Mouse (Mus musculus) forebrain, embryonic 10.5 days (tissue): ENCODE data around the gene Trim80. TPM values are rescaled to one million over a fixed set of nuclear protein-coding genes. Genes with fewer than 3 reads are reported as not detected.
"Not testable (repeated sequence)": the region's sequence is repeated elsewhere in the genome, so short reads cannot be mapped to it uniquely, and the experiment has no call there.

ENCODE experiments used
- DNase-seq: peaks from one replicate; pipeline ENCODE4 v3.0.0-alpha.2; 2017; ENCODE audit warnings: low spot score; ENCODE audit errors: extremely low spot score
- H3K27ac ChIP-seq: fragments of 300-500 bp; sonication (generic); 2 replicates; pipeline ENCODE4 v1.5.1; 2016; ENCODE audit warnings: mild to moderate bottlenecking
- H3K27me3 ChIP-seq: fragments of 300-500 bp; sonication (generic); 2 replicates; pipeline ENCODE4 v1.6.1; 2016; ENCODE audit warnings: mild to moderate bottlenecking; ENCODE audit not compliant: poor library complexity, severe bottlenecking
- H3K36me3 ChIP-seq: fragments of 300-500 bp; sonication (generic); replicated peaks from 2 replicates; pipeline ENCODE4 v1.6.1; 2016; ENCODE audit warnings: mild to moderate bottlenecking, moderate library complexity
- H3K4me1 ChIP-seq: fragments of 300-500 bp; sonication (generic); 2 replicates; pipeline ENCODE4 v1.6.1; 2016
- H3K4me3 ChIP-seq: fragments of 300-500 bp; sonication (generic); 2 replicates; pipeline ENCODE4 v1.5.1; 2016; ENCODE audit warnings: mild to moderate bottlenecking, moderate library complexity
- H3K9me3 ChIP-seq: fragments of 300-500 bp; sonication (generic); 2 replicates; pipeline ENCODE4 v1.6.1; 2016; ENCODE audit warnings: mild to moderate bottlenecking, moderate library complexity
- WGBS: fragments of 180-500 bp; shearing (Covaris S2); methylation state at CpG from one replicate; pipeline ENCODE4 v1.1.7; 2016; 5-methylcytosine and 5-hydroxymethylcytosine counted together
- polyA plus RNA-seq: library from polyadenylated mRNA; unstranded; fragments of >200 nt; fragmentation: Nextera tagmentation; extraction: Ambion mirVana; gene quantifications from 2 replicates; pipeline ENCODE4 v1.2.1, GENCODE M21; 2016

The Trim80 gene
- polyA plus RNA-seq, 1 experiment from 2014 or later: 0.19 TPM

DNA sequence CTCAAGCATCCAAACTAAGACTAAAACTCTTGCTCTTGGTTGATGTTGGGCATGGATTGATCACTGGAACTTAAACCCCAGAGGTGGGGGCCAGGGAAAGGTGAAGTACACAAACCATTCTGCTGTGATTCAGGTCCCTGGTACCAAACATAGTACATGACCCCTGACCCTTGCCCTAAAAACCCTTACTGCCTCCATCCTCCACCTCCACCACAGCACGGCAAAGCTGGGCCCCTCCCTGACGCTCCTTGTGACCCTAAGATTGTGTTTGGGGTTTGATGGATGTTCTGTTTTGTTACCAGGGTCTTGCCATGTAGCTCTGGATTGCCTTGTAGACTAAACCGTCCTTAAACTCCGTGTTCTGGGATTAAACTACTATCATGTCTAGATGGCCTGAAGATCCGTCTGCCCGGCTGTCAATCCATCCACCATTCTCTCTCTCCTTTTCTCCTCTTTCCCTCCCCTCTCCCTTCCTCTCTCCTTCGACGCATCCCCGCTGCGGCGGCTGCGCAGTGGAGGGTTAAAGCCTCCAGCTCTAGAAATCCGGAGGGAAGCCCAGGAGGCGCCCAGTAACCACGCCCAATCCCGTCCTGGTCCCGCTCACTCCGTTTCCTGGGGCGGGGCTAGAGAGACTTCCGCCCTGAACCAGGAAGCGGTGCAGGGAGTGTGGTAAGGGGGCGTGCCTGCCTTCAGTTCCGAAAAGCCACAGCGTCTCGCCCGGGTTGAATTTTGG is 34.8 kb downstream of the Trim80 start, which contains the start of gene Armc7:
TSS of gene Armc7 (plus strand) at position 643 of the 733 bp plus-strand sequence.
- Histone ChIP-seq H3K4me1 (peaks cover 56% of the 10 kb centered on the region), H3K27ac (peak within 1 kb of the TSS; percentile 85)

DNA sequence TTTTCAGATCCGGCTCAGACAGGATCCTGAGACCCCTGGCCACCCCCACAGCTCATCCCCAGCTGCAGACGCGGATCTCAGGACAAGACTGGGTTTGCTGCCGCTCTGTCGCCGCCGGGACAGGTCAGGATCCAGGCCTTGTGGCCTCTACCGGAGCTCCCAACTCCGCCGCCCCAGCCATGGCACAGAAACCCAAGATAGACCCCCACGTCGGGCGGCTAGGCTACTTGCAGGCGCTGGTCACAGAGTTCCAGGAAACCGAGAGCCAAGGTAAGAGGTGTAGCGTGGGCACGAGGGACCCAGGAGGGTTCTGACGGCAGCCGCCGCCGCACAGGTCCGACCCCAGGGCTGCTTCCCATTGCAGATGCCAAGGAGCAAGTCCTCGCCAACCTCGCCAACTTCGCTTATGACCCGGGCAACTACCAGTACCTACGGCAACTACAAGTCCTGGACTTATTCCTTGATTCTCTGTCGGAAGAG is 35.5 kb downstream of the Trim80 start:
- no peaks in the 10 kb centered on the region for H3K9me3 ChIP-seq
- H3K27ac ChIP-seq: peak overlapping the region; percentile 85
- peaks cover 56% of the 10 kb centered on the region for H3K4me1 ChIP-seq
- DNase-seq: no peak
- H3K4me3 ChIP-seq: peak overlapping the region; percentile 93
- peaks cover 7% of the 10 kb centered on the region; the same call in 1 of the 2 replicates for H3K36me3 ChIP-seq
- WGBS: 4% methylated on average over 28 of the region's 28 CpGs
- no peaks in the 10 kb centered on the region for H3K27me3 ChIP-seq

More for the DNA sequence above, 34.8 kb downstream of the Trim80 start, which contains the start of gene Armc7:
- DNase-seq: peak; percentile 94
- peaks cover 5% of the 10 kb centered on the region; the same call in 1 of the 2 replicates for H3K36me3 ChIP-seq
- H3K4me3 ChIP-seq: peak within 1 kb of the TSS; percentile 93
- WGBS: 2% methylated on average over 26 of the region's 26 CpGs
- H3K27me3 ChIP-seq: no peaks in the 10 kb centered on the region
- H3K9me3 ChIP-seq: no peaks in the 10 kb centered on the region

DNA sequence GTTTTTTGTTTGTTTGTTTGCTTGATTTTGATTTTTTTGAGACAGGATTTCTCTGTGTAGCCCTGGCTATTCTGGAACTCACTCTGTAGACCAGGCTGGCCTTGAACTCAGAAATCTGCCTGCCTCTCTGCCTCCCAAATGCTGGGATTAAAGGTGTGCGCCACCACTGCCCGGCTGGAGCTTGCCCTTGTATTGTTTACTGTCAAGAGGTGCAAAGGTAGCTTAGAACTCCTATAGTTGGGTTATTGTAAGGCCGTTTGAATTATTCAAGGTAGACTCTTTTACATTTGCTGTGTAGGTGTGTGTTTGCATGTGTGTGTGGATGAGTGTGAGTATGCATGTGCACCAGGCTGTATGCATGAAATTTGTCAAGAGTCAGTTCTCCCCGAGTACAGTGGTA is 36.3 kb downstream of the Trim80 start:
- WGBS: 87% methylated on average over 4 of the region's 4 CpGs
- Histone ChIP-seq H3K4me3 (peak overlapping the region; percentile 93; the same call in 1 of the 2 replicates), H3K4me1 (peaks cover 56% of the 10 kb centered on the region)
- not testable (repeated sequence) for H3K9me3 ChIP-seq, H3K27me3 ChIP-seq, H3K27ac ChIP-seq, H3K36me3 ChIP-seq, DNase-seq

DNA sequence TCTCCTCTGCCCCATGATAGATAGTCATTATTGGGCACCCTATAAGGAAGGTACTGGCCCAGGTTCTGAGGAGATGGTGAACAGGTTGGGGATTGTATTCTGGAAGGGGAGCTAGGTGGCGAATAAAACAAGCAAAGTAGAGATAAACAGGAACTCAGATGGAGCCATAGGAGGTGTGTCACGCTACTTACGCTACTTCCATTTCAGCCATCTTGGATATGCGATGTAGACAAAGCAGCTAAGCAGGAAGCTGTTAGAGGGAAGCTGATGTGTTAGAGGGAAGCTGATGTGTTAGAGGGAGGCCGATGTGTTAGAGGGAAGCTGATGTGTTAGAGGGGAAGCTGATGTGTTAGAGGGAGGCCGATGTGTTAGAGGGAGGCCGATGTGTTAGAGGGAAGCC is 37.0 kb downstream of the Trim80 start:
- not testable (repeated sequence) for H3K4me3 ChIP-seq, H3K27me3 ChIP-seq, H3K36me3 ChIP-seq, H3K9me3 ChIP-seq, H3K27ac ChIP-seq, DNase-seq
- 87% methylated on average over 7 of the region's 7 CpGs for WGBS
- H3K4me1 ChIP-seq: peaks cover 51% of the 10 kb centered on the region

DNA sequence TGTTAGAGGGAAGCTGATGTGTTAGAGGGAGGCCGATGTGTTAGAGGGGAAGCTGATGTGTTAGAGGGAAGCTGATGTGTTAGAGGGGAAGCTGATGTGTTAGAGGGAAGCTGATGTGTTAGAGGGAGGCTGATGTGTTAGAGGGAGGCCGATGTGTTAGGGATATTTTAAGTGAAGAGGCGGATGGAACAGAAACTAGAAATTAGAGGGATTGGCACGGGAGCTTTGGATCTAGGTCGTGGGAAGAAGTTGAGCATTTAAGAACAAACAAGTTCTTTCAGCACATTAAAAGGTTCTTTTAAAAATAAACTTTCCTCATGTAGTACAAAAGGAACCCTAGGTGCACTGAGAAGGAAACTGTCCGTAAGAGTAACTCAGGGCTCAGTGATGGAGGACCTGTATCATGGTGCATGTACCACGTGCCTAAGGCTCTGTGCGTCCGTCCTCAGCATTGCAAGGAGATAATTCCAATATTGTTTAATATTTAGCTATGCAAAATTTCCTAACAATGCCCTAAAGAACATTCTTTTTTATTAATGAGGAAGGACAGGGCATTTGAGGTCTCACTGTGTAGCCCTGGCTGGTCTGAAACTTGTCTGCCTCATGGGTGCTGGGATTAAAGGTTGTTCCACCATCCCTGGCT is 38.1 kb downstream of the Trim80 start:
- 87% methylated on average over 9 of the region's 9 CpGs for WGBS
- H3K27ac ChIP-seq: no peak overlapping the region

DNA sequence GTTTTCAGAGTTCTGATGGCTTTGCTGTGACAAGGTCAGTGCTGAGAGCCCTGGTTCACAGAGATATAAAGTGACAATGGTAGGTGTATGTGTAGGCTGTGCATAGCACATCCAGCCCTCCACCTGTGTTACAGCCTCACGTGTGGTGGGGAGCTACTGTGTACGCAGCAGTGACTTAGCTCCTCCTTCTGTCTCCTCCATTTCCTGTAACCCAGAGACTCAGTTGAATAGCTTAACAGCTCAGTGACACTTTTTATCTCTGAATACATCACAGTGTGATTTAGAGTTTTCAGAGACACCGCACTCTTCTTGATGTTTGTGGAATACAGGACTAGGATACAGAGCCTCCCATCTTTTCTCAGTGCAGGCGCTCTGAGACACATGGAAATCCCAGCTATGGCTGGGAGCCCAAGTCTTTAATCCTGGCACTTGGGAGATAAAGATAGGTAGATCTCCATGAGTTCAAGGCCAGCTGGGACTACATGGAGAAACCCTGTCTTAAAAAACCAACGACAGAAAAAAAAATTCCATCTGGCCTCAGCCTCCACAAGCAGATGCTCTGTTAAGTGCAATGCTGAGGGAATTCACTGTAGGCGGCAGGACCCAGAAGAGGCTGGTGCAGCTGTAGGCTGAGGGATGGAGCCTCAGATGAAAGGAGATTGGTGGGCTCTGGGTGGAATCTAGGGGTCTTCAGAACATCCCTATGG is 41.4 kb downstream of the Trim80 start:
- Histone ChIP-seq H3K9me3 (no peaks in the 10 kb centered on the region), H3K36me3 (peaks cover 7% of the 10 kb centered on the region; the same call in 1 of the 2 replicates), H3K27me3 (no peaks in the 10 kb centered on the region), H3K27ac (no peak overlapping the region), H3K4me3 (no peak overlapping the region), H3K4me1 (peaks cover 38% of the 10 kb centered on the region)
- no peak for DNase-seq
- WGBS: 84% methylated on average over 6 of the region's 6 CpGs

More for the DNA sequence above, 38.1 kb downstream of the Trim80 start:
- DNase-seq: no peak
- no peaks in the 10 kb centered on the region for H3K9me3 ChIP-seq
- no peaks in the 10 kb centered on the region for H3K27me3 ChIP-seq
- peaks cover 7% of the 10 kb centered on the region; the same call in 1 of the 2 replicates for H3K36me3 ChIP-seq
- no peak overlapping the region for H3K4me3 ChIP-seq
- H3K4me1 ChIP-seq: peaks cover 43% of the 10 kb centered on the region

DNA sequence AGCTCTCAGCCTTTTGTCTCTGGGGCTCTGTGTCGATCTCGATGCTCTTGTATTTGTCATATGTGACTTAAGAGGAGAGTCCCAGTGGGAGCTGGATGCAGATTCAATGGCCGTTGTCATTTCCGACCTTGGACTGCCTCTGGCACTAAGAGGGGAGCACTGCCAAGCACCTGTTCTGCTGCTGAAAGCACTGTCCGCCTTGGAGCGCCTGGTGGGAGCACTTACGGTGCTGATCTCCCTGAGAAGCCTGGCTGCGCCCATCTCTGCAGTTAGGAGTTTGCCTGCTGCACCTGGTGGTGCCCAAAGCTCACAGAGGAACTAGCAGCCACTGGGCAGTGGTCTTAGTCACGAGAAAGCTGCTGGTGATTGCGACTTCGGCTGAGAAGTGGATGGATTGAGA is 42.9 kb downstream of the Trim80 start:
- WGBS: 81% methylated on average over 11 of the region's 11 CpGs

DNA sequence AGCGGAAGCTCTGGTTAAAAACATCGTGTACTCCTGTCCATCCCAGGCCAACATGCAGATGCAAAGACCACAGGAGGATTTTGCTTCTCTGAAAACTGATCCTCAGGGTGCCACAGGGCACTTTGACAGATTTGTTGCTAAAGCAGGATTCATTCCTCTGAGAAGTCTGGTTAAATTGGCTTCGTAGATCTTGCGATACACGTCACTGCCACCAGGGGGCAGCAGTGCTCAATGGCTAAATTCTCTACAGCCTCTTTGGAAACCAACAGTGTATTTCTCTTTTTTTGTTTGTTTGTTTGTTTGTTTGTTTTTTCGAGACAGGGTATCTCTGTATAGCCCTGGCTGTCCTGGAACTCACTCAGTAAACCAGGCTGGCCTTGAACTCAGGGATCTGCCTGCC is 43.4 kb downstream of the Trim80 start:
- Histone ChIP-seq H3K9me3 (no peaks in the 10 kb centered on the region), H3K4me3 (no peak overlapping the region), H3K4me1 (peaks cover 30% of the 10 kb centered on the region), H3K27me3 (no peaks in the 10 kb centered on the region), H3K27ac (peak overlapping the region; percentile 17; the same call in 1 of the 2 replicates), H3K36me3 (peaks cover 11% of the 10 kb centered on the region)
- WGBS: 18% methylated on average over 6 of the region's 6 CpGs
- peak; percentile 70 for DNase-seq

More for the DNA sequence above, 42.9 kb downstream of the Trim80 start:
- peaks cover 30% of the 10 kb centered on the region for H3K4me1 ChIP-seq
- DNase-seq: no peak
- no peak overlapping the region for H3K4me3 ChIP-seq
- H3K9me3 ChIP-seq: no peaks in the 10 kb centered on the region
- peaks cover 7% of the 10 kb centered on the region for H3K36me3 ChIP-seq
- H3K27ac ChIP-seq: peak overlapping the region; percentile 17; the same call in 1 of the 2 replicates
- H3K27me3 ChIP-seq: no peaks in the 10 kb centered on the region

DNA sequence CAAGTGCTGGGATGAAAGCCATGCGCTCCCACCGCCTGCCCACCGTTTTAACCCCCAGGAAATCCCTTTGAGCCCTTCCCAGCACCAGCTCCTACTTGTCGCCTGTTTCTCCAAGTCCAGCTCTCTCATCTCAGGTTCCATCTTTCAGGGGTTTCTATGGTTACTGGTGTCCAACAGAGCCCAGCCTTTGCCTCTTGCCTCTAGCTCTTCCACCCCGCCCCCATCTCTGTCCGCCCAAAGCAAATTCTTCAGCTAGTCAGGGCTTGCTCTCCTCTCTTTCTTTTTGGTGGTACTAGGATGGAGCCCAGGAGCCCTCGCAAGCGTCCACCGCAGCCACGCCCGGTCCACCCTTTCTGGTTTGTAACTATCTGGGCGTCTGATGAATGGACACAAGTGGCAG is 44.8 kb downstream of the Trim80 start:
- peaks cover 33% of the 10 kb centered on the region for H3K4me1 ChIP-seq
- peak overlapping the region; percentile 79 for H3K27ac ChIP-seq
- peaks cover 21% of the 10 kb centered on the region for H3K36me3 ChIP-seq
- H3K9me3 ChIP-seq: no peaks in the 10 kb centered on the region
- DNase-seq: peak; percentile 66
- H3K4me3 ChIP-seq: peak overlapping the region; percentile 14
- H3K27me3 ChIP-seq: no peaks in the 10 kb centered on the region
- WGBS: 36% methylated on average over 12 of the region's 12 CpGs

DNA sequence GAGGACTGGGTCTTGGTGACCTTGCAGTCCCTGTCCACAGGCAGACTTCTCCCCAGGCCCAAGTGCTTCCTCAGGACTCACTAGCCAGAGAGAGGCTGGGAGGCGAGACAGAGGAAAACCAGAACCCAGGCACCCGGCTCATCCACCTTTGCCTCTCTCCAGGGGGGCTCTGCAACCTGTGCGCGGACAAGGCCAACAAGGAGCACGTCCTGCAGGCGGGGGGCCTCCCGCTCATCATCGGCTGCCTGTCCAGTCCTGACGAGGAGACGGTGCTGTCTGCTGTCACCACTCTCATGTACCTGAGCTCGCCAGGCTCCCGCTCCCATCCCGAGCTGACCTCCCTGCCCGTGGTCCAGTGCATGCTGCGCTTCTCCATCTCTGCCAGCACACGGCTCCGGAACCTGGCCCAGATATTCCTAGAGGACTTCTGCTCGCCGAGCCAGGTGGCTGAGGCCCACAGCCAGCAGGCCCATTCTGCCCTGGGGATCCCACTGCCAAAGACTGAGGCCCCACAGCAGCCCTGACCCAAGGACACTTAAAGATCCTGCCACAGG is 48.3 kb downstream of the Trim80 start:
- Histone ChIP-seq H3K9me3 (no peaks in the 10 kb centered on the region), H3K4me3 (no peak overlapping the region), H3K36me3 (peaks cover 22% of the 10 kb centered on the region), H3K27me3 (peaks cover 8% of the 10 kb centered on the region), H3K4me1 (peaks cover 53% of the 10 kb centered on the region), H3K27ac (0 out of 2 replicates have a peak overlapping the region, but pooled peaks have one; percentile 1)
- DNase-seq: no peak
- 91% methylated on average over 19 of the region's 19 CpGs for WGBS

DNA sequence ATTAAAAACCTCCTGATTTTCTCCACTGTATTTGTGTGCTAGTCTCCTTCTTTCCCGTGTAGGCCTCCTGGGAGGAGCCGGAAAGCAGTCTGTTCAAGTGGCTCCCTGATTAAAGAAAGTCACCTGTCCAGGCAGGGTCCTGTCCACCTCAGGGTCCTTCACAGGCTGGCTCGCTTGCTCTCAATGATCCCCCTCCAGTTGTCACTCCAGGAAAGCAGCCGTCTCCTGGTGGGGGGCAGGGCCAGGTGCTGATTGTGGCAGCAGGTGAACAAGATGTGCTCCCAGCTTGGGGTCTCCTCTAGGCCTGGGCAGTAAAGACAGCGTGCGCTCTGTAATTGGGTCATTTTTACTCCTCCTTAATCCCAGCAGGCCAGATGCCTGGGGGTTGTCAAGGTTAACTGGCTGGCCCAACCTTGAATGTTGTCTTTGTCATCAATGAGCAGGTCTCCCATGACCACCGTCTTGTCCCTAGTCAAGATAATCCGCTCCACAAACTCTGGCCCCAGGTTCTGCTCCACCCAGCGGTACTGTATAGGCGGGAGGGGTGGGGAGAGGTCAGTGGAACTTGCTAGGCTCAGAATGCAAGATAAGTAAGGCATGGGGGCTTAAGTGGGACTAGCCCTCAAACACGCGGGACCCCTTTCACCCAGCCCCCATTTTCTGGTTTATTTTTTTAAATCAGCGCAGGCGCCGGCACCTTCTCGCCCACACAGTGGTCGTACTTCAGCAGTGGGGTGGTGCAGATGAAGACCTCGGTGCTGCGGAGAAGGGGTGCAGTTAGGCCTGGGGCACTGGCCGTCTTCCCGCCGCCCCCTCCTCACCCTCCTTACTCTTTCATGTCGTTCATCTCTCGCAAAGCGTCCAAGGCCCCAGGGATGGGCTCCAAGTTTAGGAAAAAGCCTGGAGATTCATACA is 50.4 kb downstream of the Trim80 start:
- WGBS: 31% methylated on average over 25 of the region's 25 CpGs
- peak overlapping the region; percentile 88 for H3K27ac ChIP-seq
- DNase-seq: no peak

More for the DNA sequence above, 50.4 kb downstream of the Trim80 start:
- peaks cover 22% of the 10 kb centered on the region for H3K36me3 ChIP-seq
- peaks cover 36% of the 10 kb centered on the region for H3K4me1 ChIP-seq
- H3K27me3 ChIP-seq: peaks cover 8% of the 10 kb centered on the region
- peak overlapping the region; percentile 78 for H3K4me3 ChIP-seq
- H3K9me3 ChIP-seq: no peaks in the 10 kb centered on the region
